Mouse (Mus musculus): ENCODE data around the gene Gaa. TPM values are rescaled to one million over a fixed set of nuclear protein-coding genes. Genes with fewer than 3 reads are reported as not detected.
A peak's percentile ranks its signal among the peaks of the same experiment; 100 is the strongest.
"Not testable (repeated sequence)": the region's sequence is repeated elsewhere in the genome, so short reads cannot be mapped to it uniquely, and the experiment has no call there.

Gaa gene
- total RNA-seq, 2 experiments from 2014 or later = 106 to 107 TPM

DNA sequence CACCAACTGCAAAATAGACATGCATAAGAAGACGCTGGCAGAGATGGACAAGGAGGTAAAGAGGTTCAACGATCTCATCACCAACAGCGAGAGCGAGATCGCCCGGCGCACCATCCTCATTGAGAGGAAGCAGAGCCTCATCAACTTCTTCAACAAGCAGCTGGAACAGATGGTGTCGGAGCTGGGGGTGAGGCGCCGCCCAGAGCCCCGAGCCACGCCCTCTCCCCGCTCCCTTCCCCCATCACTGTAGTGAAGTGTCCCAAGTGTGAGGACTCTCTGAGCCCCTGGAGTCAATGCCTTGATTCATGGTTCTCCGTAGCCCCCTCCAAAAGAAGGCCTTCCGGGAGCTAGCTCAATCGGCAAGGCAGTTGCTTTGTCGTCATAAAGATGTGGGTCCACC lies 16.7 kb upstream of the Gaa start:
- DNase-seq (ENCODE audit: low spot score in 2 of 2) = no peak

DNA sequence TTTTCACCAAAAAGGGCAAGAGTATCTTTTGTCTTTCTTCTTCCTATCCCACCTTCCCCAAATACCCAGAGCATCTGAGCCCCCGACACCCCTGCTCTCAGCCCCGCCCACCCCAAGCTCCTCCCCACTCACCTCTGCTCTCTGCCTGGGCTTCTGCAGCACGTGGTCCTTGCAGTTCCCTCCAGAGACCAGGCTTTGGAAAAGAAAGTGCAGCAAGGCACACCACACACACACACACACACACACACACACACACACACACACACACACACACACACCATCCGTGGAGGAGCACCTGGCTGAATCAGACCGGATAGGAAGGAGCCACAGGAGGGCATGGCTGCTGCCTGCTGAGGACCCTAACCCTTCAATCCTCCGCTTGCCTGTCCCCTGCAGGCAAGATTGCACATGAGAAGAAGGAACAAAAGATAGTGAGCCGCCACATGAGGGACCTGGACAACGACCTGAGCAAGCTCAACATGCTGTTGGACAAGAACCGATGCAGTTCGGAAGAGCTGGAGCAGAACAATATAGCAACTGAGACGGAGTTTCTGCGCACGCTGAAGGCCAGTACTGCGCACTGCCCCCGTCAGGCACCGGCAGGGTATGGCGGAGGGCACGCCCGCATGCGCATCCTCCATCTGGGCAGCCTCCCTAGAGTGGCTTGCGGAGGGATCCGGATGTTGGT lies 14.7 kb upstream of the Gaa start:
- no peak for DNase-seq (ENCODE audit: low spot score in 2 of 2)

DNA sequence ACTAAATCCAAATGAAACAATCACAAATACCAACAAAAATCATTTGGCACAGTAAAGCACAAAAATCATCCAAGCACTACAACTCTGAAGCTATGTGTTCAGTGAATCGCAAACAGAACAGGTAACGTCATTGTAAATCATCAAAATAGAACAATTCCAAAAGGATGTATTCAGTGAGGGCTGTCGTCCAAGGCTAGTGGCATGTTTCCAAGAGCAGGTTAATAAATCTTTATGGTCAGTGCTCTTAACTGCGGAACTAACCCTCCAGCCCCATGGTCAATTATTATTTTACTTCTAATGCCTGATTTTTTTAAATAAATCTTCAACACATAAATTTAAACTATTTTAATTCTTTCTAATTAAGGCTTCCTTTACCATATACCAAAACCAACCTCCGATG lies 11.1 kb upstream of the Gaa start:
- not testable (repeated sequence) for DNase-seq (ENCODE audit: low spot score in 2 of 2)

DNA sequence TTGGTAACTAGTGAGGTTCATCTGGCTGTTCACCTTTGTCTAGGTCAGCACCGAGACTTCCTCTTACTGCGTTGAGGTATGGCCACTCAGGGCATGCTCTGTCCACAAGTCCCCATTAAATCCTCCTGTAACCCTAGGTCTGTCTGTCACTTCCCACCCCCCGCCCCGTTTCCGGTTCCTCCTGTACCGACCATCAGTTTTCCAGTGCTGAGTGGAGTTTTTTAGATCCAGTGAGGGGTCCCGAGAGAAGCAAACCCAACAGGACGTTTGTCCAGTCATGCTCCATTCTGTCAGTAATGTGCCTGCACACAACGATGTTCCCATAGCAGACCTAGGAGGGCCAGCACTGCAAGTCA lies 9.5 kb upstream of the Gaa start:
- DNase-seq (ENCODE audit: low spot score in 2 of 2) = no peak

DNA sequence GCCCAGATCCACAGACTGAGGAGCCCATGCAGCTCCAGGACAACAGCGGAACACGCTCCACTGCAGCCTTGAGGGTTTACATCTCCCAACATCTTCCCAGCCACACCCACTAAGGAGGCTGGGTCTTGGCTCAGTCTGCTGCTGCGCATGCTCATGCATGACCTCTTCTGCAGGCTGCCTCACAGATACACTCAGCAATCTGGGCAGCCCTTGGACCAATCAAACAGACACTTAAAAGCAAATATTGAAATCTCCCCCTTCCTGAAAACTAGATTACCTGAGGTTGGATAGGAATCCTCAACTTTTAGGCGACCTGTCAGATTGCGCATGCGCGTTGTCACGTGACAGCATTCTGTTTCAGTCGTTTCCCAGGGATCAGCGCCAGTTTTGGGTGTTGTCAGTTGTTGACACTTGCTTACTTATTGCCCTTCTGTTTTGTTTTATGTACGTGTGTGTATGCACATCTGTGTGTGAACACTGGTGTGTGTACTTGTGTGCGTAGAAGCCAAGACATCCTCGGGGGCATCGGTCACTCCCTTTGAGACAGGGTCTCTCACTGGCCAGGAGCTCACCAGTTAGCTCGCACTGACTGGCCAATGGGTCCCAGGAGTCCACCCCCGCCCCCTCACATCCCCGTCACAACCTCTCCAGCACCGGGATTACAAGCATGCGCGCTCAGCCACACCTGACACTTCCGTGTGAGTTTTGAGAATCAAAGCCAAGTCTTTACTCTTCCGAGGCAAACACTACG lies 8.9 kb upstream of the Gaa start:
- DNase-seq (ENCODE audit: low spot score in 2 of 2) = peak; percentile 27 to 54

DNA sequence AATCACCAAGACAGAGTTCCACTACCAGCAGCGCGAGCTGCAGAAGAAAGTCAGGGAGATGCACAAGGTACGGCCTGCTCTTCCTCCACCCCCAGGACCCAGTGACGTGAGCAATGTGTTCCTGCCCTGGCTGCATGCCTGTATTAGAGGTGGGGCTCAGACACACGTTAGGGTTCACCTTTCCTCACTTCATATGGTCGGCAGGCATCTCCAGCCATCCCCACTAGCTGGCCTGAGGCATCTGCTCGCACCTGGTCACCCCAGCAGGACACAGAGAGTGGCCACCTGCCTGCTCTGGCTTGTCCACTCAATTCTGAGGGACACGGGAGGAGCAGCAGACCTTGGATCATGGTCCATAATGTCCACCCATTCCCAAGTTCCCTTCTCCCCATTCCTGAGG lies 7.7 kb upstream of the Gaa start:
- DNase-seq (ENCODE audit: low spot score in 2 of 2) = no peak

DNA sequence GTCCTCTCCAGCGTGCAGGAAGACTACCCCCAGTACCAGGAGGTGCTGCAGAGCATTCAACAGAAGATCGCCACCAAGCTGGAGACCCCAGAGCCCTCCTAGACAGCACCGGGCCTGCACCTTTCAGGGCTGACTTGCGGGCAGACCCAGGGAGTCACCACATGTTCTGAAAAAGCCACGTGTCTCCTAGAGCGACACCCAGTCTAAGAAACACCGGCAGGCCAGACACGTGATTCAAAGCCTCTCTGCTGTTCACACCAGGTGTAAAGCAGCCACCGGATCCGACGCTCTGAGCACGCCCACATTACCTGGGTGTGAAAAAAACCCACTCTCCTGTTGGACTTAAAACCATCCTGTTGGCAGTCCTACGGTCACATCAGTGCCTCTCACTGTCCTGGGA lies 3.3 kb upstream of the Gaa start:
- no peak for DNase-seq (ENCODE audit: low spot score in 2 of 2)

DNA sequence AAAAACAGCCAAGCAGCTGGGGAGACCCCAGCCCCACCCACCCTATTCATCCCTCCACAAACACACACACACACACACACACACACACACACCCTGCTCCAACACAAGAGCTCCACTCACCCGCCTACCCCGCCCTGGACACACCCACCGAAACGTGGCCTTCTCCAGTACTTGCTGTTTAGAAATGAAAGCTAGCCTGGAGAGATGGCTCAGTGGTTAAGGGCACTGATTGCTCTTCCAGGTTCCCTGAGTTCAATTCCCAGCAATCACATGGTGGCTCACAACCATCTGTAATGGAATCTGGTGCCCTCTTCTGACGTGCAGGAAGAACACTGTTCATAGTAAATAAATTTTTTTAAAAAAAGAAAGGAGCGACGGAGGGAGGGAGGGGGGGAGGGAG lies 1.9 kb upstream of the Gaa start:
- DNase-seq (ENCODE audit: low spot score in 2 of 2) = no peak

DNA sequence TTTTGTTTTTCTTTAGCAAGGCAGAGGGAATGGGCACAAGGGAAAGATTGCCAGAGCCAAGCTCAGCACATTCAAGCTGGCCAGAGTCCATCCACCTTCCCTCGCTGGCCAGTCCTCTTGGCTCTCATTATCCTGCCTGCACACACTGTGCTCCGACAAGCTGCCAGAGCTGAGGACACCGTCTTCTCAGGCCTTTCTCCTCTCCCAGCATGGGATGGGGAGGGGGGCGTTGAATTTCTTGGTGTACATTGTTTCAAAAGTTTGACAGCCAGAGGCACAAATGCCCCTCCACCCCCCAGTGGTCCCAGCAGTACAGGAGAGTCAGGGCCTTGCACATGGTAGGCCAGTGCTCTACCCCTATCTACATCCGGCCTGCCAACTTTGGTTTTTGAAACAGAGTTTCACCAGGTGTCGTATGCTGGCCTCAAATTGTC lies 429 bp upstream of the Gaa start:
- DNase-seq (ENCODE audit: low spot score in 2 of 2) = no peak

DNA sequence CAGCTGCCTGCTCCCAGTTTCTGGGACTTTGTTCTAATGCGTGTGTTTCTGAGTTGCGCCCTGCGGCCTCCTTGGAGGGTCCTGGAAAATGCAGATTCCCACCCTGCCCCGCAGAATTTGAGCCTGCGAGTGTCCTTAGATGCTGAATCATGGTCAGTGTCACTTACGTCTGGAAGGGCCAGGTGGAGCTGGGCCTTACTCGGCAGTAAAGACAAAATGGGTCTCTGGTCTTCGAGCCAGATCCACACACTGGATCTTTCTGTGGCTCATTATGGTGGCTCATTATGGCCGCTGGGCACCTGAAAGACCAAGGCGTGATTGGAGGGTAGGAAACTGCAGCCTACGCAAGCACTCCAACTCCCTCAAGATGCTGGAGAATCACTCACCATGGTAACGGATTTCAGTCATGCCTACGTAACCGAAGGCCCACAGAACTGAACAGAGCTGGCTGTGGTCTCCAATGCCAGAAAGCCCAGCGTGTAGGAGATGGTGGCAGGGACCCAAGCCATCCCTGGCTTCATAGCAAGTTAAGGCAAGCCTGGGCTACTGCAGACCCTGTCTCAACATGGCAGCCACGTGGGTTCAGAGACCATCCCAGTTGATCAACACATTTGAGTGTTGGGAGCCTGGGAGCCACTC lies 989 bp downstream of the Gaa start:
- no peak for DNase-seq (ENCODE audit: low spot score in 2 of 2)

DNA sequence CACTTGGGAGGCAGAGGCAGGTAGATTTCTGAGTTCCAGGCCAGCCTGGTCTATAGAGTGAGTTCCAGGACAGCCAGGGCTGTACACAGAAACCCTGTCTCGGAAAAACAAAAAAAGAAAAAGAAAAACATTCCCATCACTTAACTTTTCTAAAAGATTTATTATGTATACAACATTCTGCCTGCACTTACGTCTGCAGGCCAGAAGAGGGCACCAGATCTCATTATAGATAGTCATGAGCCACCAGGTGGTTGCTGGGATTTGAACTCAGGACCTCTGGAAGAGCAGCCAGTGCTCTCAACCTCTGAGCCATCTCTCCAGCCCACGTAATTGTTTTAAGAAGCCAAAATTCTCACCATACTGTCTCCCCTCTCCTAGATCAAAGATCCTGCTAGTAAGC lies 4.8 kb downstream of the Gaa start:
- not testable (repeated sequence) for DNase-seq (ENCODE audit: low spot score in 2 of 2)

DNA sequence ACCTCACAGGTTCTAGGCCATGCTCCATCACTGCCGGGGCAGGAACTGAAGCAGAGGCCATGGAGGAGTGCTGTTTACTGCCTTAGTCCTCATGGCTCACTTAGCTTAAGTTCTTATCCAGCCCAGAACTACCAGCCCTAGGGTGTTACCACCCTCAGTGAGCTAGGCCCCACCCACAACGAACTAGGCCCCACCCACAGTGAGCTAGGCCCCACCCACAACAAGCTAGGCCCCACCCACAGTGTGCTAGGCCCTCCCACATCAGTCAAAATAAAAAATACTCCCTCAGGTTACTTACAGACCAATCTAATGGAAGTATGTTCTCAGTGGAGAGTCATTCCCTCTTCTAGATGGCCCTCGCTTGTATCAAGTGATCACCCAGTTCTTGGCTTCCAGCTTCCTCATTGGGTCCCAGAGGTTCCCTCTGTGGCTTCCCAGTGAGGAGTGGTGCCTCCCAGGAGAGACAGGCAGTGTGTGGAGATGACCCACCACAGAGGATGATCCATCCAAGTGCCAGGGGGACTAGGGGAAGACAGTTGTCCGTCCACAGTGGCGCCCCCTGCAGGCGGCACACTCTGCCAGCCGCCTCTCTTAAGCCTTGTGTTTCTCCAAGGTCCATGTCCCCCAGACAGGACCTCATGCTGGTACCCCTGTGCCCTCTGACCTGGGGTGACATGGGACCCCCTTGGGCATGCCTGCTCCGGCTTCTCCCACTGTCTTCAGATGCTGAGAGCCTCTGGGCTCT lies 5.7 kb downstream of the Gaa start:
- no peak for DNase-seq (ENCODE audit: low spot score in 2 of 2)

DNA sequence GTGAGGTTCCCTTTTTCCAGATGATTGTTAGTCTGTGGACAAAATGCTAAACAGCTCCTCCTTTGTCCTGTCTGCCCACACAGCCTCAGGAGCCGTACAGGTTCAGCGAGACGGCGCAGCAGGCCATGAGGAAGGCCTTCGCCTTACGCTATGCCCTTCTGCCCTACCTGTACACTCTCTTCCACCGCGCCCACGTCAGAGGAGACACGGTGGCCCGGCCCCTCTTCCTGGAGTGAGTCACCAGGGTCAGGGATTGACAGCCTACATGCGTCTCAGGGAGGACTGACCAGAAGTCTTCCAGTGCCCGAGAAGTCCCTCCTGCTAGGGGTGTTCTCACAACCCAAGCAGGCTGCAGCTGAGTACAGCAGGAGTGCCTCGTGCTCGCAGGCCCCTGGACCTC lies 13.3 kb downstream of the Gaa start:
- no peak for DNase-seq (ENCODE audit: low spot score in 2 of 2)

DNA sequence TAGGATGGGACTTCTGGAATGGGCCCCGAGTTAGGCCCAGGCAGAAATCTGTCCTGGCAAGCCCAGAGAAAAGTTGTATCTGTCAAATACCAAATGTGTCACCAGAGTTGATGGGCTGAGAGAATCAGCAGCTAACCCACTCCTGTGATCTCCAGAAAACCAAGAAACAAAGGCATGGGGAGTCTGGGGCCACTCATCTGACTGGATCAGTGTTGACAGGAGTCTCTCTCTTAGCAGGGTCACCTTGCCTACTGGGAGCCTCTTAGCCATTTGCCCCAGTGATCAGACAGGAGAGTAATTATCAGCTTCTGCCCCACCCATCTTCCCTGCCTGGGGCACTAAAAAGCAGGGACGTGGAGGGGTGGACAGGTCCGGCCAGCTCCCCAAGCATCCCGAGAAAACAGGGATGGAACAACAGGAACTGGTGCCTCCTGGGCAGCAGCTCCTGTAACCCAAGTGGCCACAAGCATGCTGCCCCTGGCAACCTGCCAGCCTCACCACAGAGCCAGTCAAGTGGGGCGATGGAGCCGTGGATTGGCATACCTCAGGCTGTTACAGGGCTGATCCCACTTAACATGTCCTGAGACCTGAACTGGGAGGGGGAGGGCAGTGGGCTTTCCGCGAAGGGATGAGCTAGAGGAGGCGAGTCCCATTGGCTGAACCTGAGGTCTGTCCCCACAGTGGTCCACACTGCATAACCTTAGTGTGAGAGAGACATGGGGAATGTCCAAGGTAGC lies 18.3 kb downstream of the Gaa start:
- DNase-seq (ENCODE audit: low spot score in 2 of 2) = no peak

DNA sequence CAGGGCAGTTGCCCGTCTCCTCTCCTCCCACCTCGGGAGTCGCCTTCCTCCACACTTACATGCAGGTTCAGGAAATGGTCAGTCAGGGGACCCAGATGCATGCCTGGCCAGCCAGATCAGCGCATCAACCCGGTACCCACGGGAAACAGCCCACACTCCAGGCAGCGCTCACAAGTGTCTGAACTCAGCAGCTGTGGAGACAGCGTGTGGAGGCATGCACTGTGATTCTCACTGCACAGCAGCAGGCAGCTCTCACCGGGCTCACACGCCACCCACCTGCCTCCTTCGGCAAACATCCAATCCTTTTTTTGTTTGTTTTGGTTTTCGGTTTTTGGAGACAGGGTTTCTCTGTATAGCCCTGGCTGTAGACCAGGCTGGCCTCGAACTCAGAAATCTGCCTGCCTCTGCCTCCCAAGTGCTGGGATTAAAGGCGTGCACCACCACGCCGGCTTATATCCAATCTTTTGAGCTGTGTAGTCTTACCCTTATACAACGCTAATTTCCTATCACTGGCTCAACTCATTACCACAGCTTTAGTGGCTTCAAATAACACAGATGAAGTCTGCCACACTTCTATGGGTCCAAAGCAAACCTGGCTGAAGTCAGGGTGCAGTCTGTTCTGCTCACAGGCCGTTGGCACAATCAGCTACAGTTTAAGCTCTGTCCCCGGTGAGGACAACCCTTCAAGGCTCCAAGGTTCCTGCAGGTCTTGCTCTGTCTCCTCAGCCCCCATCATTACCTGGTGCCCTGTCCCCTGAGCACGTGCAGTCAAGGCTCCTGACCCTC lies 19.7 kb downstream of the Gaa start:
- DNase-seq (ENCODE audit: low spot score in 2 of 2) = no peak

DNA sequence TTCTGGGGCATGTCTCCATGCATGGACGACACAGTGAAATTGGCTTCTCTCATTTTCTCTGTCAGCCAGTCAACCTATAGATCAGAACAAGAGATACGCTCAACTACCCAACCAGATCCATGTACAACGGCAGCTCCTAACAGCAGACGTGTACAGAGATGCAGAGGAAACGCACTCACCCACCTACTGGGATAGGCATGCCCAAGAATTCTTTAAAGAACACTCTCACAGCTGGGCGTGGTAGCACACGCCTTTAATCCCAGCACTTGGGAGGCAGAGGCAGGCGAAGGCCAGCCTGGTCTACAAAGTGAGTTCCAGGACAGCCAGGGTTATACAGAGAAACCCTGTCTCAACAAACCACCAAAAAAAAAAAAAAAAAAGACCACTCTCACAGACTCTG lies 25.2 kb downstream of the Gaa start:
- DNase-seq (ENCODE audit: low spot score in 2 of 2) = not testable (repeated sequence)

DNA sequence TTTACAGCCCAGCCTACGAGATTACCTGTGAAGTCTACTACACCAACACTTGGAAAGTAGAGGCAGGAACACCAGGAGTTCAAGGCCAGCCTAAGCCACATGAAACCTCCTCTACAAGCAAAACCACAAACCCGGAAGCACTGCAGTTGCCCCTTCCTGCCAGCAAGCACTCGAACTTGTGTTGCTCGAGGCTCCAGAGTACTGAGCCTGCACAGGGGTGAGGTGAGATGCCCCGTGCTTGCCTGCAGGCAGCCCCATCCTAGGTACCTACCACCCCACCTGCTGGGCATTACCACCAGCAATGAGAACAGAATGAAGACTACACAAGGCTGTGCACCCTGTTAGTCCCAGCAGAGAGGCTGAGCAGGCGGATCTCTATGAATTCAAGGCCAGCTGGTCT lies 30.3 kb downstream of the Gaa start:
- no peak for DNase-seq (ENCODE audit: low spot score in 2 of 2)

DNA sequence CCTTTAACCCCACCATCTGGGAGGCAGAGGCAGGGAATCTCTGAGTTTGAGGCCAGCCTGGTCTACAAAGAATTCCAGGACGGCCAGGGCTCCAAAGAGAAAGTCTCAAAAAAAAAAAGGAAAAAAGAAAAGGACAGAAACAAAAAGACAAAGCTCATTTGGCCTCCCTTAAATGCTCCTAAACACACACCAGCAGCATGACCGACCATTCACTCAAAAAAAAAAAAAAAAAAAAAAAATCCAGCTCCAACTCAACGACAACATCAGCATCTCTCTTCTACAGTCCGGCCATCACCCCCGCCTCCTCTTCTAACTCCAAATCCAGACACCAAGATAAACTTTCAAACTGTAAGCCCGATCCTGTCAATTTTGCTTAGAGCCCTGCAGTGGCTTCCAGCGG lies 31.2 kb downstream of the Gaa start:
- no peak for DNase-seq (ENCODE audit: low spot score in 2 of 2)

DNA sequence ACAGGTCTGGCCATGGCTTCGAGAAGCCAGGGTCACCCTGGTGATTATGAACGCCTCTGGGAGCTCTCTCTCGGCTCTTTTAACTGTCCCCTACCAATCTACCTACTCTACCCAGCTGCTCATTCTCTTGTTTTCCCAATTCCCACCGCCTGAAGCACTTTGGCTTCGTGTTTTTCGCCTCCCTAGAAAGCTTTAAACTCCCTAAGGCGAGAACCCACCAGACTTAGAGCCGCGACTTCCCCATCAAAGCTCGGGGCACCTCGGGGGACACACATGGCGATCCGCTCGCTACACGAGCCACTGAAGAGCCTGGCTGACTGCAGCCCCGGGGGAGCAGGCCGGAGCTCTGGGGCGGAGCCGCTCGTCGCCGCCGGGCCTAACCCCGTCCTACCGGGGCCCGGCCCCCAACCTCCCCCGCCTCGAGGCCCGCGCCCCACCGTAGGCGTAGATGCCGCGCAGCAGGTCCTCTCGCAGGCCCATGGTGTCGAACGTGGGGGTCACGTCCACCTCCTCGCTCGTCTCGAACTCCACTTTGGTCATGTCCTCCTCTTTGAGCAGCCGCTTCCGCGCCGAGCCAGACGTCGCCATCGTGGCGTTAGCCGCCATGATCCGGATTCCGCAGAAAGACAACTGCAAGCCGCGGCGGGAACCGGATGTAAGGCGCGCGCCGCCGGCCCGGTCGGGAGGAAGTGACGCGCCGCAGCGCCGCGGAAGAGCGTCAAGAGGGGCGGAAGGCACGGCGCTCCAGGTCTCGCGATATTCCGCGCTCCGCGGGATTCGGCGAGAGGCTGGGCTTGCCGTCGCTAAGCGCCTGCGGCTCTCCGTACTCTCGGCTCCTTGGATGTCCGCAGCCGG lies 31.9 kb downstream of the Gaa start, which contains the start of gene Eif4a3:
TSS of gene Eif4a3 (minus strand) at position 699 of the 855 bp plus-strand sequence.
- DNase-seq (ENCODE audit: low spot score in 2 of 2) = peak; percentile 98 to 99

Measured in adrenal gland, adult 18-20 months (tissue).